Mouse (Mus musculus): ENCODE results near the gene Slc22a7. TPM values are rescaled to one million over a fixed set of nuclear protein-coding genes. Genes with fewer than 3 reads are reported as not detected.
A peak's percentile ranks its signal among the peaks of the same experiment; 100 is the strongest.

The Slc22a7 gene
- total RNA-seq, 2 experiments from 2014 or later: not detected

DNA sequence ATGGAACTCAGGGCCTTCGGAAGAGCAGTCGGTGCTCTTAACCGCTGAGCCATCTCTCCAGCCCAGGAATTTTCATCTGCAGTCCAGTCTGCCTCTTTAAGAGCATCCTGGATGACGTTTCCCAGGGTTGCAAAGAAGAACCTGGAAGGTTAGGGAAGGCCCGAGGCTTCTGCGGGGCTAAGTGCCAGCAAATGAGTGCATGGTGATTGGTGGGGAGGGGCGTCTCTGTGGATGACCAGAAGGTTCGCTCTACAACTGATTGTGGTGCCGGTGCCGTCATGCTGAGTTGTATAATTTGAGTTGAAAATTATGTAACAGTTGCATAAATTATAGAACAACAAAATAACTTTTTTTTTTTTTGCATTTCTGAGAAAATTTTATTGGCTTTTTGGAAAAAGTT is 919 bp upstream of the Slc22a7 start:
- intact Hi-C loops (cut with DNase I): no loop called here
- DNase-seq: no peak

DNA sequence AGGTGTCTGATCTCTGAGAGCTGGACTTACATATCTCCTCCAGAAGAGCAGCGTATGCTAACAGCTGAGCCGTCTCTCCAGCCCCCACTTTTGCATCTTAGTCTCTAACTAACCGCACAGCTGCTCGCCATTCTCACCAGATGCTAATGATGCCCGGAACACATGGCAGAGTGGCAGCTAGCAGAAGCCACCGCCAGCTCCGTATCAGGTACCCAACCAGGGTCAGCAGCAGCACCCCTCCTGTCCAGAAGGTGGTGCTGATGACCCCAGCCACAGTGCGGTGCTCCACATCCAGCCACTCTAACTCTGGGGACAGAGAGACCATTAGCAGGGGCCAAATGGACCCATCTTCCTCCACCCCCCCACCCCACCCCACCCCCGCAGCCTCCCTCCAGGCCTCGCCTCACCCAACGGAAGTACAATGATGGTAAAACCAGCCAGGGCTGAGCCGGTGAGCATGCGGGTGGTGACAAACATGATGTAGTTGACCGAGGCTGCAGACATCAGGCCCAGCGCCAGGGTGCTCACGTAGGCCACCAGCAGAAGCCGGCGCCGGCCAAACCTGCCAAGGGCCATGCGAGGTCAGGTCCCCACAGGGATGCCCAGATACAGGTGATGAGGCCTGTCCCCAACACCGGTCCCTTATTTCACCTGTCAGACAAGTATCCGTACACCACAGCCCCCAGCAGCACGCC is 1.4 kb downstream of the Slc22a7 start:
- intact Hi-C loops (cut with DNase I): loop anchor here (2.0 kb wide), 1 partner anchor 74 kb away; no protein-coding TSS in a partner anchor
- peak in 1 of 2 experiments; percentile 60 for DNase-seq

GRCm38 (mm10) chr17:46433627-46434026 is 4.6 kb downstream of the Slc22a7 start:
- peak in 1 of 2 experiments; percentile 27 for DNase-seq

DNA sequence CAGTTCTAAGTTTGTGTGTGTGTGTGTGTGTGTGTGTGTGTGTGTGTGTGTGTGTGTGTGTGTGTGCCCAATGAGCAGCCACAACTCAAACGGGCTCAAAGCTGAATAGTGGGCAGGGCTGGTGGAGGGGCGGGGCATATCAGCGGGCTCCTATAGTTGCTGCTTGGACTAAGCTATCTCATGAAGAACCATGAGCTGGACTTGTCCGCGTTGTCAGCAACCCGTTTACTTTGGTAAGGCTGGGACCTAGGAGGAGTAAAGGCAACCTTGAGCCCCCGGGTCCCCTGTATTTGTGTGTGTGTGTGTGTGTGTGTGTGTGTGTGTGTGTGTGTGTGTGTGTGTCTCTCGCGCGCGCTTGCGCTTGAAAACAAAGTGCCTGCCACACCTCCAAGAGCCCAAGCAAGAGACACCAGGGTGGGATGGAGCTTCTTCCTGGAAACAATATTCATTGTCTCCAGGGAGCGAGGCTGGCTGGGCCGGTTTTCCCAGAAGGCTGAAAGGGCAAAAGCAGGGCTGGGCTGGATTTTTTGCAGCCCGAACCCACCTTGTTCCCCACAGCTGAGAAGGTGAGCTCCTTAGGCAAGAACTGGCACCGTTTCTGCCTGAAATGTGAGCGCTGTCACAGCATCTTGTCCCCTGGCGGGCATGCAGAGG is 9.4 kb downstream of the Slc22a7 start, which contains the start of gene Crip3:
Gene Crip3 (plus strand): TSS at position 166 of the 654 bp plus-strand sequence.
- DNase-seq: no peak
- intact Hi-C loops (cut with DNase I): no loop called here

More at GRCm38 (mm10) chr17:46433627-46434026, 4.6 kb downstream of the Slc22a7 start:
- intact Hi-C loops (cut with DNase I): no loop called here

DNA sequence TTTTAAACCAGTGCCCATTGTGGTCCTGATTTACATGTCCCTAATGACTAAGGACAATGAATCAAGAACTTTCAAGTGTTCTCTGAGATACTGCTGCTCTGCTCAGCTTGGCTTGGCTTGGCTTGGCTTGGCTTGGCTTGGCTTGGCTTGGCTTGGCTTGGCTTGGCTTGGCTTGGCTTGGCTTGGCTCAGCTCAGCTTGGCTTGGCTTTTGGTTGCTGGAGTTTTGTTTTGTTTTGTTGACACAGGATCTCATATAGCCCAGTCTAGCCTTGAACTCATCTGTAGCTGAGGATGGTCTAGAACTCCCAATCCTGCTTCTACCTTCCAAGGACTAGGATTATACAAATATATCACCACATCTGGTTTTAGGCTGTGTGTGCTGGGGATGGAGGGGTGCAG is 11.8 kb downstream of the Slc22a7 start:
- intact Hi-C loops (cut with DNase I): no loop called here
- DNase-seq: no peak

GRCm38 (mm10) chr17:46419717-46420116 is 18.5 kb downstream of the Slc22a7 start:
- intact Hi-C loops (cut with DNase I): no loop called here
- DNase-seq: no peak

- intact Hi-C loops (cut with DNase I): no loop called here
- peak; percentile 32 to 56 for DNase-seq
These were observed 19.6 kb downstream of the Slc22a7 start for GRCm38 (mm10) chr17:46418628-46419027.

GRCm38 (mm10) chr17:46408478-46408877 is 29.8 kb downstream of the Slc22a7 start:
- DNase-seq: no peak
- intact Hi-C loops (cut with DNase I): no loop called here

GRCm38 (mm10) chr17:46394631-46395030 is 43.6 kb downstream of the Slc22a7 start:
- intact Hi-C loops (cut with DNase I): no loop called here

GRCm38 (mm10) chr17:46393012-46393411 is 45.2 kb downstream of the Slc22a7 start:
- DNase-seq: peak; percentile 18 to 45
- intact Hi-C loops (cut with DNase I): no loop called here

More at GRCm38 (mm10) chr17:46394631-46395030, 43.6 kb downstream of the Slc22a7 start:
- DNase-seq: no peak

DNA sequence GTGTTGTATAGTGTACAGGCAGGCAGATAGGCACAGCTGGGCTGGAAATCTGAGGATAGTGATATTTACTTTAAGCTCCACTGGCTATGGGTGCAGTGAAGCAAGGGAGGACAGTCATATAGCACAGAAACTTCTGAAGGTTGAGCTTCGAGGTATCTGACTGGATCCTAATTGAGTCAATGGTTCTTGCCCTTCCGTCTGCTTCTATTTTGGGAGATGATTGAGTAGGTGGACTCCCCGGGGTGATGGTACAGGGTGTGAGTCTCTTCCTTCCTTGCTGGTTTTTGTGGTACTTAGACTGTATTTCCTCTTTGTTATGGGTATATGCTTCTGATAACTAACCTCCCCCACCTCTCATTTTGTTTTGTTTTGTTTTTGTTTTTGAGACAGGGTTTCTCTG is 50.1 kb downstream of the Slc22a7 start:
- no peak for DNase-seq
- intact Hi-C loops (cut with DNase I): loop anchor here (5.0 to 10.0 kb wide), 2 partner anchors 121 to 823 kb away; partner anchors contain the start of gene Slc35b2

DNA sequence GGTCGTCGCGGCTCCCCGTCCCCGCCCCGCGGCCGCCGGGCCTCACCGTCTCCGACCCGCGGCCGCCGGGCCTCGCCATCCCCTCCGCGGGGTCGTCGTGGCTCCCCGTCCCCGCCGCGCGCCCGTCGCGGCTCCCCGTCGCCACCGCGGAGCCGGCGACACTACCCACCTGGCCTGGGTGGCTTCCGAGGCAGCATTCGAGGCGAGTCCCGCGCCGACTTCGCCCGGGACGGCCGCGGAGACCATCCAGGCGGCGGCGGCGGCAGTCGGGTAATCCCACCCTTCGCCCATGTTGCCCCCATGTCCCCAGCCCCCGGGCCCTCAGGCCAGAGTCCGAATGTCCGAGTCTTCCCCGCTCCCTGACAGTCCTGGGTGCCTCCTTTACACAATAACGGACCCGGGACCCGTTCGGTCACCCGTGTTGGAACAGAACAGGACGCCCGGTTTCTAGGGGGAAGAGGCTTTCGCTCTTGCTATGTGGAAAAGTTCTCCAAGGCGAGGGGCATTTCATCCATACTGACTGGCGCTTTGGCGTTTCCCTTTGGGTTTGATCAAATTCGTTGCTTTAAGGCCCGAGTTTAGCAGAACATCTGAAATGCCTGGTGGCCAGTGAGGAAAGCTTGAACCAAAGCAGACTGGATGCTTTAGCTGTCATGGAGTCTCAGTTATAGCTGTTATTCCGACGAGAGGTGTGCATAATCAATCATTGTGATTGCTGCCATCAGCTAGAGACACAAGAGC is 54.0 kb downstream of the Slc22a7 start:
- intact Hi-C loops (cut with DNase I): loop anchor here (5.0 to 10.0 kb wide), 2 partner anchors 137 to 819 kb away; partner anchors contain the start of genes Polr1c, Slc35b2 and Yipf3
- peak in 1 of 2 experiments; percentile 34 for DNase-seq

GRCm38 (mm10) chr17:46383294-46384060 is 54.8 kb downstream of the Slc22a7 start, which contains the start of gene Zfp318:
Gene Zfp318, plus strand, starts transcription at chr17:46383731.
- intact Hi-C loops (cut with DNase I): loop anchor here (5.0 to 10.0 kb wide), 2 partner anchors 136 to 819 kb away; partner anchors contain the start of genes Polr1c, Slc35b2 and Yipf3
- peak; percentile 98 for DNase-seq

Other genes starting within 250 kb of the Slc22a7 start
- gene Polh, start 235.8 kb downstream of the Slc22a7 start, total RNA-seq (2021): 10 to 100 TPM in 1 of 2 experiments, 1 to 10 TPM in 1; 9.7 to 10.6 TPM
- 10 to 100 TPM; 18.7 to 20.6 TPM for gene Xpo5, start 235.7 kb downstream of the Slc22a7 start, total RNA-seq (2021)
- gene Polr1c, start 190.4 kb downstream of the Slc22a7 start, total RNA-seq (2021): 10 to 100 TPM; 19.1 to 27.3 TPM
- gene Yipf3, start 190.4 kb downstream of the Slc22a7 start, total RNA-seq (2021): 10 to 100 TPM; 72.4 to 77.7 TPM
- gene Lrrc73, start 184.9 kb downstream of the Slc22a7 start, total RNA-seq (2021): under 1 TPM; 0.50 to 0.85 TPM
- gene Tjap1, start 155.4 kb downstream of the Slc22a7 start, total RNA-seq (2021): 10 to 100 TPM; 40.6 to 42.9 TPM
- under 1 TPM; 0.68 to 0.84 TPM for gene Dlk2, start 141.0 kb downstream of the Slc22a7 start, total RNA-seq (2021)
- 1 to 10 TPM; 4.6 to 5.4 TPM for gene Abcc10, start 110.1 kb downstream of the Slc22a7 start, total RNA-seq (2021)
- gene Zfp318, start 54.7 kb downstream of the Slc22a7 start, total RNA-seq (2021): 10 to 100 TPM; 19.2 TPM
- 1 to 10 TPM in 1 of 2 experiments, under 1 TPM in 1; 0.79 to 2.3 TPM for gene Crip3, start 9.5 kb downstream of the Slc22a7 start, total RNA-seq (2021)
- gene Ttbk1, start 49.2 kb upstream of the Slc22a7 start, total RNA-seq (2021): under 1 TPM; 0.29 to 0.48 TPM
- gene Dnph1, start 58.3 kb upstream of the Slc22a7 start, total RNA-seq (2021): 1 to 10 TPM; 2.1 to 2.4 TPM
- 10 to 100 TPM; 17.0 to 18.2 TPM for gene Cul9, start 107.9 kb upstream of the Slc22a7 start, total RNA-seq (2021)
- gene Srf, start 117.7 kb upstream of the Slc22a7 start, total RNA-seq (2021): 100 to 1,000 TPM in 1 of 2 experiments, 10 to 100 TPM in 1; 93.0 to 109 TPM
- gene Ptk7, start 191.0 kb upstream of the Slc22a7 start, total RNA-seq (2021): 1 to 10 TPM; 9.1 to 9.2 TPM
- gene Klc4, start 207.6 kb upstream of the Slc22a7 start, total RNA-seq (2021): 10 to 100 TPM; 24.5 to 25.3 TPM
- 100 to 1,000 TPM; 106 to 121 TPM for gene Mrpl2, start 207.8 kb upstream of the Slc22a7 start, total RNA-seq (2021)
- gene Cul7, start 211.9 kb upstream of the Slc22a7 start, total RNA-seq (2021): 10 to 100 TPM; 30.3 to 37.6 TPM
- 10 to 100 TPM in 1 of 2 experiments, 1 to 10 TPM in 1; 9.8 to 14.2 TPM for gene Rrp36, start 235.9 kb upstream of the Slc22a7 start, total RNA-seq (2021)
- gene Mea1, start 240.3 kb upstream of the Slc22a7 start, total RNA-seq (2021): 10 to 100 TPM; 44.2 to 47.1 TPM
- 100 to 1,000 TPM; 127 TPM for gene Klhdc3, start 242.5 kb upstream of the Slc22a7 start, total RNA-seq (2021)